Mouse (Mus musculus) C2C12 (cell line): ENCODE measurements around the gene Proca1. TPM values are rescaled to one million over a fixed set of nuclear protein-coding genes. Genes with fewer than 3 reads are reported as not detected.

ENCODE experiments used
- H3K27me3 ChIP-seq: one replicate; pipeline ENCODE4 v1.6.1; 2011; ENCODE audit not compliant: control insufficient read depth, insufficient read depth, insufficient read length
- H3K36me3 ChIP-seq: one replicate; pipeline ENCODE4 v1.6.1; 2011; ENCODE audit not compliant: control insufficient read depth, insufficient read depth
- H3K4me3 ChIP-seq: one replicate; pipeline ENCODE4 v1.5.1; 2011; ENCODE audit warnings: mild to moderate bottlenecking, control low read depth; ENCODE audit not compliant: poor library complexity, insufficient read depth, severe bottlenecking
- H3K79me2 ChIP-seq: one replicate; pipeline ENCODE4 v1.6.1; 2011; ENCODE audit not compliant: control insufficient read depth, insufficient read depth
- H3K79me3 ChIP-seq: one replicate; pipeline ENCODE4 v1.6.1; 2011; ENCODE audit warnings: low read depth, control low read depth
- H3ac ChIP-seq: one replicate; pipeline ENCODE3; 2011; ENCODE audit warnings: low read depth; ENCODE audit not compliant: control insufficient read depth, insufficient read length
- CEBPB ChIP-seq: IDR thresholded peaks from one replicate; pipeline ENCODE4 v1.6.1; 2011; ENCODE audit warnings: low read depth, mild to moderate bottlenecking, control low read depth, moderate library complexity
- CTCF ChIP-seq: IDR thresholded peaks from one replicate; pipeline ENCODE4 v1.5.1; 2011; ENCODE audit not compliant: control insufficient read depth, insufficient read depth, insufficient read length
- FOSL1 ChIP-seq: IDR thresholded peaks from one replicate; pipeline ENCODE4 v1.8.0; 2011; ENCODE audit warnings: mild to moderate bottlenecking, low read length; ENCODE audit not compliant: poor library complexity, insufficient read depth, severe bottlenecking
- MAX ChIP-seq: IDR thresholded peaks from one replicate; pipeline ENCODE4 v1.6.1; 2011; ENCODE audit warnings: mild to moderate bottlenecking, control low read depth
- MYOD1 ChIP-seq: IDR thresholded peaks from one replicate; pipeline ENCODE4 v1.6.1; 2011; ENCODE audit warnings: low read depth; ENCODE audit not compliant: control insufficient read depth, insufficient read length
- MYOG ChIP-seq: IDR thresholded peaks from one replicate; pipeline ENCODE4 v1.6.1; 2011; ENCODE audit not compliant: control insufficient read depth, insufficient read length; ENCODE audit errors: extremely low read depth
- USF1 ChIP-seq: IDR thresholded peaks from one replicate; pipeline ENCODE4 v1.6.1; 2011; ENCODE audit warnings: low read depth, mild to moderate bottlenecking, control low read depth, moderate library complexity
- polyA plus RNA-seq: library from polyadenylated mRNA; unstranded; fragments of >200 nt; fragmentation: generic; extraction: Trizol; gene quantifications from one replicate; pipeline ENCODE4 v1.2.1, GENCODE M21; 2012; ENCODE audit warnings: missing spikeins

The Proca1 gene
- polyA plus RNA-seq, 1 experiment, result 0.18 TPM

GRCm38 (mm10) chr11:78177903-78178858 is 15.0 kb upstream of the Proca1 start:
- H3K79me2 ChIP-seq, result peaks cover 38% of the 10 kb centered on the region
- TF ChIP-seq USF1, result no peak
- TF ChIP-seq CEBPB, result no peak
- TF ChIP-seq FOSL1, result no peak
- TF ChIP-seq MYOG, result no peak
- peak; percentile 14 for TF ChIP-seq MYOD1
- TF ChIP-seq MAX, result no peak
- TF ChIP-seq CTCF, result peak; percentile 96
- H3K79me3 ChIP-seq, result peaks cover 25% of the 10 kb centered on the region
- H3K36me3 ChIP-seq, result peaks cover 41% of the 10 kb centered on the region
- H3K4me3 ChIP-seq, result peak overlapping the region; percentile 44
- peak overlapping the region; percentile 67 for H3ac ChIP-seq
- no peaks in the 10 kb centered on the region for H3K27me3 ChIP-seq

GRCm38 (mm10) chr11:78178859-78179437 is 14.2 kb upstream of the Proca1 start:
- peaks cover 41% of the 10 kb centered on the region for H3K36me3 ChIP-seq
- H3ac ChIP-seq, result peak overlapping the region; percentile 56
- H3K4me3 ChIP-seq, result peak overlapping the region; percentile 44
- peaks cover 25% of the 10 kb centered on the region for H3K79me3 ChIP-seq
- TF ChIP-seq MYOD1, result peak; percentile 2
- no peak for TF ChIP-seq FOSL1
- peaks cover 41% of the 10 kb centered on the region for H3K79me2 ChIP-seq
- H3K27me3 ChIP-seq, result no peaks in the 10 kb centered on the region

GRCm38 (mm10) chr11:78179438-78179999 is 13.7 kb upstream of the Proca1 start:
- no peak for TF ChIP-seq MYOG
- no peak for TF ChIP-seq USF1
- TF ChIP-seq MYOD1, result no peak
- no peak for TF ChIP-seq CTCF
- TF ChIP-seq CEBPB, result no peak
- TF ChIP-seq MAX, result no peak
- TF ChIP-seq FOSL1, result no peak
- H3K79me2 ChIP-seq, result peaks cover 46% of the 10 kb centered on the region
- peaks cover 25% of the 10 kb centered on the region for H3K79me3 ChIP-seq
- no peaks in the 10 kb centered on the region for H3K27me3 ChIP-seq
- H3ac ChIP-seq, result peak overlapping the region; percentile 56
- peaks cover 41% of the 10 kb centered on the region for H3K36me3 ChIP-seq
- peak overlapping the region; percentile 44 for H3K4me3 ChIP-seq

DNA sequence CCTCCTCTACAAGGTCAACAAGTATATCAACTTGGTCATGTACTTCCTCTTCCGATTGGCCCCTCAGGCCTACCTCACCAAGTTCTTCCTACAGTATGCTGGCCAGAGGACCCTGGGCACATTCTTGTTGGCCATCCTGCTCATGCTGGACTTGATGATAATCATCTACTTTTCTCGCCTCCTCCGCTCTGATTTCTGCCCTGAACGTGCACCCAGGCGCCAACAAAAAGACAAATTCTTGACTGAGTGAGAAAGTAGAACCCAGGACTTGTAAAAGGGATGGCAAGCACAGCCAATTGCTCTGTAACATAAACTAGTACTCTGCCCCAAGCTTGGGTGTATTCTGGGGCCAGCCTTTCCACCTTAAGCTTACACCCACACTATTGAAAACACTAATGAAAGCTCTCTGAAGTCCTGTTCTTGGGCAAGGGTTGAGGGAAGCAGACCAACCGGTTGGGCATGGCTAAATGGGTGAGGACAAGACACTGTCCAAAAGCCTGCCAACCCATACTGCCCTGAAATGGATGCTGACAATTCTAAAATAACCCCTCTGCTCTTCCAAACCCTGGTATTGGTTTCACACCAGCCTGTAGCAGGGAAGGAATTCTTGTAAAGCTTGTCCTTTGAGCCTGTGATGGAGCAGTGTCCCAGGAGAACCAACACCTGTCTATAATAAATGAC is 13.0 kb upstream of the Proca1 start:
- H3K4me3 ChIP-seq, result no peak overlapping the region
- H3K36me3 ChIP-seq, result peaks cover 41% of the 10 kb centered on the region
- H3K27me3 ChIP-seq, result no peaks in the 10 kb centered on the region
- peak overlapping the region; percentile 13 for H3ac ChIP-seq
- H3K79me2 ChIP-seq, result peaks cover 47% of the 10 kb centered on the region
- TF ChIP-seq MYOG (no peak), MYOD1 (no peak), USF1 (no peak), CEBPB (no peak), MAX (no peak), CTCF (no peak), FOSL1 (no peak)
- H3K79me3 ChIP-seq, result peaks cover 25% of the 10 kb centered on the region

DNA sequence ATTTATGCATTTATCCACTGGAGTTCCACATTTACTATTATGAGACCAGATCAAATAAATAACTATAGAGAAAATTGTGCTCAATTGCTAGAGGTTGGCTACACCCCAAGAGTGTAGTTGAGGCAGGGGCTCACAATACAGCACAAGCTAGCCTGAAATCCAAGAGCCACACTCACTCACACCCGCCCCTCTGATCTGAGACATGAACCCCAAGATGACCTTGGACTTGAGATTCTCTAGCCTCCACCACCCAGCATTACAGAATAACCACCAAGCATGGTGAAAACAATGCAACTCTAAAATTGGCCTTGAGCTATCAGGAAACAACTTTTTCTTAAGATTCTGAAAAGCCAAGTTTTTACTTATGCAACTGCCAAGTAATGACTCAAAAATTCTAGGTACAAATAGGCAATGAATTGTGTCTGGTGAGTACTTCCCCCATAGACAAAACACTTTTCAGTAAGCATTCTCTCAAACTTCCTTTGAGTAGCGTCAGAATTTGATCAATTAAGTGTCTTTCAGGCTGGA is 11.3 kb upstream of the Proca1 start:
- TF ChIP-seq MYOD1 (no peak), MAX (no peak), CEBPB (no peak), MYOG (no peak), CTCF (no peak), FOSL1 (no peak), USF1 (no peak)
- Histone ChIP-seq H3ac (peak overlapping the region; percentile 70), H3K4me3 (peak overlapping the region; percentile 96), H3K27me3 (no peaks in the 10 kb centered on the region), H3K79me3 (peaks cover 25% of the 10 kb centered on the region), H3K79me2 (peaks cover 47% of the 10 kb centered on the region), H3K36me3 (peaks cover 41% of the 10 kb centered on the region)
